Mouse (Mus musculus) forebrain, embryonic 13.5 days (tissue): ENCODE data around the gene Atf7. TPM values are rescaled to one million over a fixed set of nuclear protein-coding genes. Genes with fewer than 3 reads are reported as not detected.

Experiments
- ATAC-seq: fragments of 200-750 bp; cut with Nextera tagmentation; 2 replicates; pipeline ENCODE4 v1.8.0; 2017
- H3K27ac ChIP-seq: fragments of 300-500 bp; sonication (generic); 2 replicates; pipeline ENCODE4 v1.5.1; 2015; ENCODE audit warnings: inconsistent platforms, mild to moderate bottlenecking, moderate library complexity
- H3K27me3 ChIP-seq: fragments of 300-500 bp; sonication (generic); 2 replicates; pipeline ENCODE4 v1.6.1; 2015; ENCODE audit warnings: mild to moderate bottlenecking, inconsistent platforms
- H3K36me3 ChIP-seq: fragments of 300-500 bp; sonication (generic); 2 replicates; pipeline ENCODE4 v1.6.1; 2015; ENCODE audit warnings: mild to moderate bottlenecking, inconsistent platforms; ENCODE audit not compliant: poor library complexity, severe bottlenecking
- H3K4me1 ChIP-seq: fragments of 300-500 bp; sonication (generic); 2 replicates; pipeline ENCODE4 v1.6.1; 2015; ENCODE audit warnings: inconsistent platforms
- H3K4me2 ChIP-seq: fragments of 300-500 bp; sonication (generic); 2 replicates; pipeline ENCODE4 v1.6.1; 2015; ENCODE audit warnings: inconsistent platforms, mild to moderate bottlenecking, moderate library complexity
- H3K4me3 ChIP-seq: fragments of 300-500 bp; sonication (generic); 2 replicates; pipeline ENCODE4 v1.5.1; 2015; ENCODE audit warnings: mild to moderate bottlenecking, inconsistent platforms
- H3K9ac ChIP-seq: fragments of 300-500 bp; sonication (generic); 2 replicates; pipeline ENCODE4 v1.6.1; 2015; ENCODE audit warnings: mild to moderate bottlenecking, inconsistent platforms
- H3K9me3 ChIP-seq: fragments of 300-500 bp; sonication (generic); replicated peaks from 2 replicates; pipeline ENCODE4 v1.6.1; 2016; ENCODE audit warnings: inconsistent platforms
- WGBS: fragments of 180-500 bp; shearing (Covaris S2); methylation state at CpG from one replicate; pipeline ENCODE4 v1.1.7; 2015; 5-methylcytosine and 5-hydroxymethylcytosine counted together
- polyA plus RNA-seq: library from polyadenylated mRNA; unstranded; fragments of >200 nt; fragmentation: Nextera tagmentation; extraction: Ambion mirVana; gene quantifications from 2 replicates; pipeline ENCODE4 v1.2.1, GENCODE M21; 2015

The Atf7 gene
- polyA plus RNA-seq, 1 experiment from 2014 or later: 22.1 TPM

GRCm38 (mm10) chr15:102518859-102519201 is 106.4 kb downstream of the Atf7 start:
- peaks cover 29% of the 10 kb centered on the region for H3K36me3 ChIP-seq
- peak overlapping the region; percentile 97 for H3K27ac ChIP-seq
- peaks cover 34% of the 10 kb centered on the region for H3K4me1 ChIP-seq
- H3K27me3 ChIP-seq: no peaks in the 10 kb centered on the region
- ATAC-seq: no peak
- peak overlapping the region; percentile 72 for H3K4me3 ChIP-seq
- WGBS: 22% methylated on average over 9 of the region's 9 CpGs
- H3K9me3 ChIP-seq: no peaks in the 10 kb centered on the region
- peak overlapping the region; percentile 83 for H3K9ac ChIP-seq
- peak overlapping the region; percentile 81 for H3K4me2 ChIP-seq

GRCm38 (mm10) chr15:102517976-102518858 is 107.0 kb downstream of the Atf7 start, which contains the start of gene Tarbp2:
Gene Tarbp2, plus strand, starts transcription at chr15:102518192.
- Histone ChIP-seq H3K4me2 (peak within 1 kb of the TSS; percentile 81), H3K9me3 (no peaks in the 10 kb centered on the region), H3K27me3 (no peaks in the 10 kb centered on the region), H3K4me1 (peaks cover 34% of the 10 kb centered on the region), H3K36me3 (peaks cover 25% of the 10 kb centered on the region), H3K4me3 (peak within 1 kb of the TSS; percentile 72), H3K27ac (peak within 1 kb of the TSS; percentile 97), H3K9ac (peak within 1 kb of the TSS; percentile 92)
- under 1% methylated on average over 60 of the region's 60 CpGs for WGBS
- ATAC-seq: peak; percentile 92

GRCm38 (mm10) chr15:102517631-102517975 is 107.7 kb downstream of the Atf7 start:
- H3K9me3 ChIP-seq: no peaks in the 10 kb centered on the region
- H3K4me2 ChIP-seq: peak overlapping the region; percentile 81
- under 1% methylated on average over 10 of the region's 10 CpGs for WGBS
- H3K4me1 ChIP-seq: peaks cover 36% of the 10 kb centered on the region
- no peaks in the 10 kb centered on the region for H3K27me3 ChIP-seq
- H3K4me3 ChIP-seq: peak overlapping the region; percentile 72
- no peak for ATAC-seq
- peak overlapping the region; percentile 92 for H3K9ac ChIP-seq
- H3K36me3 ChIP-seq: peaks cover 20% of the 10 kb centered on the region
- peak overlapping the region; percentile 93 for H3K27ac ChIP-seq

- Histone ChIP-seq H3K36me3 (peaks cover 12% of the 10 kb centered on the region), H3K4me2 (peak within 1 kb of the TSS; percentile 81), H3K27ac (peak within 1 kb of the TSS; percentile 93), H3K9ac (peak within 1 kb of the TSS; percentile 92), H3K4me1 (peaks cover 44% of the 10 kb centered on the region), H3K4me3 (peak within 1 kb of the TSS; percentile 72), H3K9me3 (no peaks in the 10 kb centered on the region), H3K27me3 (no peaks in the 10 kb centered on the region)
- no peak for ATAC-seq
- under 1% methylated on average over 42 of the region's 43 CpGs for WGBS
These were observed 108.4 kb downstream of the Atf7 start, which contains the start of gene Map3k12 for GRCm38 (mm10) chr15:102516728-102517404. Gene Map3k12, minus strand, starts transcription at chr15:102517064.

GRCm38 (mm10) chr15:102516293-102516692 is 109.0 kb downstream of the Atf7 start:
- Histone ChIP-seq H3K4me2 (peak overlapping the region; percentile 81), H3K27me3 (no peaks in the 10 kb centered on the region), H3K9ac (peak overlapping the region; percentile 92), H3K36me3 (peaks cover 7% of the 10 kb centered on the region), H3K4me3 (peak overlapping the region; percentile 72), H3K9me3 (no peaks in the 10 kb centered on the region), H3K4me1 (peaks cover 50% of the 10 kb centered on the region), H3K27ac (peak overlapping the region; percentile 93)
- no peak for ATAC-seq
- under 1% methylated on average over 12 of the region's 12 CpGs for WGBS

GRCm38 (mm10) chr15:102515791-102516190 is 109.5 kb downstream of the Atf7 start:
- H3K9me3 ChIP-seq: no peaks in the 10 kb centered on the region
- 34% methylated on average over 4 of the region's 4 CpGs for WGBS
- peak overlapping the region; percentile 92 for H3K9ac ChIP-seq
- H3K27ac ChIP-seq: peak overlapping the region; percentile 93
- no peaks in the 10 kb centered on the region for H3K27me3 ChIP-seq
- H3K4me2 ChIP-seq: peak overlapping the region; percentile 81
- H3K4me3 ChIP-seq: peak overlapping the region; percentile 72
- peaks cover 2% of the 10 kb centered on the region; the same call in 1 of the 2 replicates for H3K36me3 ChIP-seq
- no peak for ATAC-seq
- H3K4me1 ChIP-seq: peaks cover 55% of the 10 kb centered on the region

GRCm38 (mm10) chr15:102515261-102515660 is 110.0 kb downstream of the Atf7 start:
- H3K4me3 ChIP-seq: peak overlapping the region; percentile 72
- H3K36me3 ChIP-seq: no peaks in the 10 kb centered on the region
- H3K4me1 ChIP-seq: peaks cover 55% of the 10 kb centered on the region
- 0 out of 2 replicates have a peak overlapping the region, but pooled peaks have one; percentile 92 for H3K9ac ChIP-seq
- peak overlapping the region; percentile 81 for H3K4me2 ChIP-seq
- no peak for ATAC-seq
- no peaks in the 10 kb centered on the region for H3K27me3 ChIP-seq
- 80% methylated on average over 2 of the region's 2 CpGs for WGBS
- no peak overlapping the region for H3K27ac ChIP-seq
- H3K9me3 ChIP-seq: no peaks in the 10 kb centered on the region

GRCm38 (mm10) chr15:102513004-102513403 is 112.3 kb downstream of the Atf7 start:
- Histone ChIP-seq H3K9me3 (no peaks in the 10 kb centered on the region), H3K4me1 (peaks cover 60% of the 10 kb centered on the region), H3K36me3 (peaks cover 5% of the 10 kb centered on the region; the same call in 1 of the 2 replicates), H3K27ac (no peak overlapping the region), H3K9ac (no peak overlapping the region), H3K4me2 (no peak overlapping the region), H3K4me3 (no peak overlapping the region), H3K27me3 (no peaks in the 10 kb centered on the region)
- WGBS: 84% methylated on average over 3 of the region's 3 CpGs
- ATAC-seq: no peak

- Histone ChIP-seq H3K9ac (no peak overlapping the region), H3K4me1 (peaks cover 60% of the 10 kb centered on the region), H3K4me2 (no peak overlapping the region), H3K27ac (peak overlapping the region; percentile 83; the same call in 1 of the 2 replicates), H3K4me3 (no peak overlapping the region), H3K27me3 (no peaks in the 10 kb centered on the region), H3K36me3 (peaks cover 5% of the 10 kb centered on the region; the same call in 1 of the 2 replicates), H3K9me3 (no peaks in the 10 kb centered on the region)
- ATAC-seq: no peak
These were observed 112.8 kb downstream of the Atf7 start for GRCm38 (mm10) chr15:102512471-102512870.

- Histone ChIP-seq H3K36me3 (peaks cover 5% of the 10 kb centered on the region; the same call in 1 of the 2 replicates), H3K4me1 (peaks cover 60% of the 10 kb centered on the region), H3K27me3 (no peaks in the 10 kb centered on the region), H3K4me3 (no peak overlapping the region), H3K4me2 (peak overlapping the region; percentile 80), H3K9ac (0 out of 2 replicates have a peak overlapping the region, but pooled peaks have one; percentile 21), H3K9me3 (no peaks in the 10 kb centered on the region), H3K27ac (peak overlapping the region; percentile 83)
- ATAC-seq: no peak
- 29% methylated on average over 5 of the region's 5 CpGs for WGBS
These were observed 113.3 kb downstream of the Atf7 start for GRCm38 (mm10) chr15:102512010-102512409.

- H3K36me3 ChIP-seq: peaks cover 9% of the 10 kb centered on the region
- H3K9ac ChIP-seq: no peak overlapping the region
- peak overlapping the region; percentile 5 for H3K4me3 ChIP-seq
- no peaks in the 10 kb centered on the region for H3K9me3 ChIP-seq
- ATAC-seq: no peak
- no peaks in the 10 kb centered on the region for H3K27me3 ChIP-seq
- H3K4me1 ChIP-seq: peaks cover 60% of the 10 kb centered on the region
- peak overlapping the region; percentile 83 for H3K27ac ChIP-seq
- WGBS: 16% methylated on average over 6 of the region's 6 CpGs
- H3K4me2 ChIP-seq: peak overlapping the region; percentile 80
These were observed 113.9 kb downstream of the Atf7 start for GRCm38 (mm10) chr15:102511285-102511833.
